Mouse (Mus musculus) naive thymus-derived CD4-positive, alpha-beta T cell, adult 5 months (primary cell): ENCODE data around the gene Rassf3. TPM values are rescaled to one million over a fixed set of nuclear protein-coding genes. Genes with fewer than 3 reads are reported as not detected.

Experiments used
- polyA plus RNA-seq: library from polyadenylated mRNA; unstranded; fragments of 100-300 nt; shearing (Covaris generic); gene quantifications from one replicate; pipeline ENCODE4 v1.2.1, GENCODE M21; 2017

The Rassf3 gene
- polyA plus RNA-seq: 118 TPM

DNA sequence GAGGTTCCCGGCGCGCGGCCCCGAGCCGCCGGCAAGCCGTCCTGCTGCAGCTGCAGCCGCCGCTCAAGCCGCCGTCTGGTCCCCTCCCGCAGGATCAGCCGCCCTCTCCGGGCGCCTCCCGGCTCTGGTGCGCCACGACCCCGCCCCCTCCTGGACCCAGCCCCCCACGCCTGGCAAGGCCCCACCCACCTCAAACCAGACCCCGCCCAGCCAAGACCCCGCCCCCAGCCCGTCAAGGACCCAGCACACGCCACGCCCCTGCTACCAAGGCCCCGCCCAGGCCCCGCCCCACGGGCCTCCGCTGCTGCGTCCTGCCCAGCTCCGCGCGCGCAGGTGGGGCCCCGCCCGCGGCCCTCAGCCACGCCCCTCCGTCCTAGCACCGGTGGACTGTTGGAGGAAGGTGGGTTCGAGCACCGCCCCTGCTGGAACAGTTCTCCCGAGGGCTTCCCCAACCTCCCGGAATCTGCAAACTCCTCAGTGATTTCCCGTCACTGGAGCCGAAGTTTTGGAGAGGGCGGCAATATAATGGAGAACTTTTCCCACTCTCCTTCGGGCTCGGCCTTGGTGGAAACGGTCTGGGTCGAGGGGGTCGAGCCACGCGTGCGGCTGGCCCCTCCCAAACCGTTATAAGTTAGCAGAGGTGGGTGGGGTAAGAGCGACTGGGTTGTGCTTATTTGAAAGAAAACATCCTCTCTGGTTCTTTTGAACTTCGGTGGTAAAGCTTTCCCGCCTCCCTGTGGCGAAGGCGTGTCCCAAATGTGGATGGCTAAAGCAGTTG lies at the start of gene Rassf3:
Gene Rassf3, minus strand, starts transcription at position 158 of the 778 bp plus-strand sequence.

DNA sequence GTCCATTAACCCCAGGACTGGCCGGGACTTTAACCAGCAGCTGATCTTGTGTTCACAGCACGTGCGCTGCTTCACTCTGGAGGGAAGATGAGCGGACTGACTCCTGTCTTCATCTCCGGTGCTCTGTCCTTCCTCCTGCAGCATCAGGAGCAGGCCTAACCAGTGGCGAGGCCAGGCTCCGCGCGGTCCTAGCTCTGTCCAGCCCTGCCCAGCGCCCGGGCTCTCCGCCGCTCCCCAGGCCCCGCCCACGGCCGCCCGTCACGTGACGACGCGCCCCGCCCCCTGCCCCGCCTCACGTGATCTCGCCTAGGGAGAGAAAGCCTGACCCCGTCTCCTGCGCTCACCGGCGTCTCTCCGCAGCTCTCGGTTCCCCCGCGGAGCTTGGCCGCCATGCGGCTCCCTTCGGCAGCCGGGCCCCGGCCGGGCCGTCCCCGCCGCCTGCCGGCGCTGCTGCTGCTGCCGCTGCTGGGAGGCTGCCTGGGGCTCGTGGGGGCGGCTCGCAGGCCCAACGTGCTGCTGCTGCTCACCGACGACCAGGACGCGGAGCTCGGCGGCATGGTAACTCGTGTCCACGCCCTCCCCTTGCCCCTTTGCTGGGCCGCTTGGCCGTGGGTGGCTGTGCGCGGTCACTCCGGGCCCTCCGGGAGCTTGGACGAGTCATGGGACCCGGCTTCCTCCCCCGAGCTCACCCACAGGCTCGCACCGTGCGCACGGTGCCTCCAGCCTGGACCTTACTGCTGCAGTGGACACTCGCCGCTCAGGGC lies 111.2 kb downstream of the Rassf3 start, which contains the start of gene Gns:
Gene Gns, plus strand, starts transcription at position 290 of the 764 bp plus-strand sequence.

Other genes starting within 250 kb of the Rassf3 start
- gene Tbc1d30, start 125.1 kb downstream of the Rassf3 start, polyA plus RNA-seq: 42.5 TPM
- gene Gns, start 111.3 kb downstream of the Rassf3 start, polyA plus RNA-seq: 30.5 TPM
- gene Tbk1, start 110.4 kb upstream of the Rassf3 start, polyA plus RNA-seq: 77.0 TPM
- gene Xpot, start 150.0 kb upstream of the Rassf3 start, polyA plus RNA-seq: 41.6 TPM
- not detected for gene D930020B18Rik, start 165.2 kb upstream of the Rassf3 start, polyA plus RNA-seq